Mouse (Mus musculus): ENCODE data around the gene A730049H05Rik. TPM values are rescaled to one million over a fixed set of nuclear protein-coding genes. Genes with fewer than 3 reads are reported as not detected.

A730049H05Rik gene
- polyA plus RNA-seq, 1 experiment from 2014 or later, result 1.1 TPM

- Histone ChIP-seq H3K27me3 (no peaks in the 10 kb centered on the region), H3K27ac (0 out of 2 replicates have a peak overlapping the region, but pooled peaks have one; percentile 9), H3K9me3 (no peaks in the 10 kb centered on the region), H3K4me1 (peaks cover 17% of the 10 kb centered on the region), H3K4me2 (no peak overlapping the region), H3K9ac (no peak overlapping the region), H3K4me3 (no peak overlapping the region), H3K36me3 (peaks cover 4% of the 10 kb centered on the region)
- ATAC-seq (ENCODE audit: insufficient number of reproducible peaks, insufficient read depth, low FRiP score, low TSS enrichment, low read depth), result no peak
- 68% methylated on average over 6 of the region's 6 CpGs for WGBS
These were observed 13.1 kb upstream of the A730049H05Rik start for GRCm38 (mm10) chr6:92803213-92803612.

DNA sequence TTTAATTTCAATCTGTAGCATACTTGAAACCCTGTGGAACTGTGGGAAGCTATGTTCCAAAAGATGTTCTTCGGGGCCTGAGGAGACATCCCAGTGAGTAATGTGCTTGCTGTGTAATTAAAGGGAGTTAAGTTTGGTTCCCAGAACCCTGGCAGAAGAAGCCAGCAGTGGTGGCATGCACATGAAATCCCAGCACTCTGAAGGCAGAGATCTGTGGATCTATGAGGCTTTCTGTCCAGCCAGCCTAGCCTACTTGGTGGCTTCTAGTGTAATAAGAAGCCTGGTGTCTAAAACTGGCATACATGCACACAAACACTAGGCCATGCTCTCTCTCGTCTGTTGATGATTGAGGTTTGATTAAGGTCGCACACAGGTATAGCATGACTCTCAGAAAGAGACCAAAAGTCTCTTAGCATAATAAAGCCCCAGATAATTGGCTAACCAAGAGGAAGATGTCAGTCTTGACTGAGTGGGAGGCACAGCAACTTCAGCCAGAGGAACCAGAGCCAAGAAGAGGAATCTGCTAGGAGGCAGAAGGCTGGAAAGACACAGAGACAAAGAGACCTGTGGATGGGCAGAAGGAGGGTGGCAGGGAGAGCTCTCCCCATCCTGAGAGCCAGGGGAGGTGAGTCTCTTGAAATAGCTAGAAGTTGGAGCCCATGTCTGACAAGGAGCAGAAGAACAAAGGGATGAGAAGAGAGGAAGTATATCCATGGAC lies 11.9 kb upstream of the A730049H05Rik start:
- whole genome bisulfite sequencing, result 70% methylated on average over 3 of the region's 3 CpGs
- no peak for ATAC-seq (ENCODE audit: insufficient number of reproducible peaks, insufficient read depth, low FRiP score, low TSS enrichment, low read depth)
- Histone ChIP-seq H3K36me3 (peaks cover 4% of the 10 kb centered on the region), H3K9ac (no peak overlapping the region), H3K4me2 (no peak overlapping the region), H3K27ac (peak overlapping the region; percentile 19), H3K27me3 (no peaks in the 10 kb centered on the region), H3K9me3 (no peaks in the 10 kb centered on the region), H3K4me3 (no peak overlapping the region), H3K4me1 (peaks cover 17% of the 10 kb centered on the region)

DNA sequence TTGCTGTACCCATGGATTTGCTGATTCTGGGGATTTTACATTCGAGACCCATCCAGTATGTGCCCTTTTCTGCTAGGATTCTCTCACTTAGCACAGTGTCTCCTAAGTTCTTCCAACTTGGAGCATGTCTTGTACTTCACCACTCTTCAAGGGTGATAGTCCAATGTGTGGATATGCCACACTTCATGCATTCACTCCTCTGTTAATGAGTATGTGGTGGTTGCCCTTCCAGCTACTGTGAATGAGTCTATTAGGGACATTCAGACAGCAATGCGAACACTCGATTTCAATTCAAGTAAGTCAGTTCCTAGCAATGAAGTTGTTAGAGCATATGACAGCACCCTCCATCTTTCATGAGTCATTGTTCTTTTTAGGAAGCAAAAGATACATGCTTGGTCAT lies 6.5 kb upstream of the A730049H05Rik start:
- ATAC-seq (ENCODE audit: insufficient number of reproducible peaks, insufficient read depth, low FRiP score, low TSS enrichment, low read depth), result no peak
- H3K4me2 ChIP-seq, result no peak overlapping the region
- H3K27me3 ChIP-seq, result no peaks in the 10 kb centered on the region
- no peak overlapping the region for H3K27ac ChIP-seq
- H3K36me3 ChIP-seq, result peaks cover 4% of the 10 kb centered on the region
- no peaks in the 10 kb centered on the region for H3K9me3 ChIP-seq
- no peaks in the 10 kb centered on the region for H3K4me1 ChIP-seq
- H3K4me3 ChIP-seq, result no peak overlapping the region
- no peak overlapping the region for H3K9ac ChIP-seq
- 91% methylated on average over 3 of the region's 3 CpGs for WGBS

DNA sequence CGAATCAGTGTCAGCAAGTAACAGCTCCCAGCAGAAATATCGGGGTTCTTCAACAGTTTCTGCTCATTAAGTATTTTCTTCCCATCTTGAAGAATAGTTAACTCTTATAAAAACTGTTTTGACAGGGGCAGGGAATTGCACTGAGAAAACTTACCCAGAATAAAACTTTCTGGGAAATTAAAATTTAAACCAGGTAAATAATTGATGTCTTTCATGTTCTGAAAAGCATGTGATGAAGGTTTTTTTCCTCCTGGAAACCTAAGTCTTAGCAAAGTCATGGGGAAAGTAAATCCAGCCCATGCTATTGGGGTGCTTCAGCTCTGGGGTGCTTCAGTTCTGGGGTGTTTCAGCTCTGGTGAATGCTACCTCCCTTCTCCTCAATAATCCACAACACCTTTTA lies 5.7 kb upstream of the A730049H05Rik start:
- no peaks in the 10 kb centered on the region for H3K9me3 ChIP-seq
- H3K27ac ChIP-seq, result no peak overlapping the region
- no peak for ATAC-seq (ENCODE audit: insufficient number of reproducible peaks, insufficient read depth, low FRiP score, low TSS enrichment, low read depth)
- 90% methylated on average over 2 of the region's 2 CpGs for WGBS
- no peaks in the 10 kb centered on the region for H3K4me1 ChIP-seq
- no peak overlapping the region for H3K9ac ChIP-seq
- peaks cover 4% of the 10 kb centered on the region for H3K36me3 ChIP-seq
- no peaks in the 10 kb centered on the region for H3K27me3 ChIP-seq
- no peak overlapping the region for H3K4me3 ChIP-seq
- no peak overlapping the region for H3K4me2 ChIP-seq

DNA sequence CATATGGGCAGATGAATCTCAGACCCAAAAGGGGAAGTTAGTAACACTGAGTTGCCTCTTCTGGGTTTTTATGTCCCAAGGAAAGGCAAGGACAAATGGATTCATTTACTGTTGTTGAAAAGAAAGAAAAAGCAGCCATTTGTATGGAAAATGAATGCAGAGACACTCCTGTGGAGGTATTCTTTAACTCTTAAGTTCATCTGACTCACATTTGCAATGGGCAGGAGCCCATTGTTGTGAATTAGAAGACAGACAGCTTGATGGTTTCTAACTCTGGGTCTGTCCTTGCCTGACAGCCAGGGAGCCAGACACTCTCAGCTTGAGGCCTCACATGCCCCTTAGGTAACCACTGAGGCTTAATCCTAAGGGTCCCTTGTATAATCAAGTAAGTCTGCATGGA lies 4.7 kb upstream of the A730049H05Rik start:
- ATAC-seq (ENCODE audit: insufficient number of reproducible peaks, insufficient read depth, low FRiP score, low TSS enrichment, low read depth), result no peak
- peaks cover 7% of the 10 kb centered on the region for H3K4me1 ChIP-seq
- H3K36me3 ChIP-seq, result peaks cover 4% of the 10 kb centered on the region
- no peak overlapping the region for H3K4me2 ChIP-seq
- H3K27me3 ChIP-seq, result no peaks in the 10 kb centered on the region
- no peak overlapping the region for H3K27ac ChIP-seq
- H3K9ac ChIP-seq, result no peak overlapping the region
- H3K9me3 ChIP-seq, result no peaks in the 10 kb centered on the region
- H3K4me3 ChIP-seq, result no peak overlapping the region

DNA sequence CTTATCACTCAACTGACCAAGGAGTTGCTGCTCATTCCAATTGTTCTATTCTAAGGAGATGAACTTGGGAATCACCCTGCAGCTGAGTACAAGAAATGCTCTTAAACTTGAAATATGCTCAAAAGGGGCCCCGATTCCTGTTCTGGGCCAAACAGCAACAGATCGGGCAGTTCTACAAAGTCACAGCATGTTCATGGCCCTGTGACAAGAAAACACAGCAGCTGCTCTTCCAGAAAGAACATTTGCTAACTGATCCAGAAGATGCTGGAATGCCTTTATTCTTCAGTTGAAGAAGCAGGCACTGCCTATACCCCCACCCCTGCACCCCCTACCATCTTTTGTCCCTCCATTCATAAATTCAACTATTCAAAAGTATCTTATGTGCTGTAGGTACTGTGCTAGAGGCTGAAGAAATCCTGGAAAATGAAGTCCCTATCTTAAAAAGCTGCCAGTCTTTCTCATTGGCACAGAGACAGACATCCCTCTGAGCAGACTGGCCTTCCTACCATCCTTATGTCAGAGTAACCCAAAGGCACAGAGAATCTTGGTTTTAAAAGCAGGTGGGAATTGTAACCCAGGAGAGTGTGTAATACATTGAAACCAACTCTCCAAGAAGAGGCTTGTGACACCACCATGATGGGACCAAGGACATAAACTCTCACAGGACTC lies 3.4 kb upstream of the A730049H05Rik start:
- 89% methylated on average over 2 of the region's 2 CpGs for WGBS
- no peak for ATAC-seq (ENCODE audit: insufficient number of reproducible peaks, insufficient read depth, low FRiP score, low TSS enrichment, low read depth)
- Histone ChIP-seq H3K4me2 (no peak overlapping the region), H3K9ac (no peak overlapping the region), H3K4me3 (no peak overlapping the region), H3K4me1 (peaks cover 10% of the 10 kb centered on the region), H3K27me3 (no peaks in the 10 kb centered on the region), H3K36me3 (no peaks in the 10 kb centered on the region), H3K9me3 (no peaks in the 10 kb centered on the region), H3K27ac (no peak overlapping the region)

DNA sequence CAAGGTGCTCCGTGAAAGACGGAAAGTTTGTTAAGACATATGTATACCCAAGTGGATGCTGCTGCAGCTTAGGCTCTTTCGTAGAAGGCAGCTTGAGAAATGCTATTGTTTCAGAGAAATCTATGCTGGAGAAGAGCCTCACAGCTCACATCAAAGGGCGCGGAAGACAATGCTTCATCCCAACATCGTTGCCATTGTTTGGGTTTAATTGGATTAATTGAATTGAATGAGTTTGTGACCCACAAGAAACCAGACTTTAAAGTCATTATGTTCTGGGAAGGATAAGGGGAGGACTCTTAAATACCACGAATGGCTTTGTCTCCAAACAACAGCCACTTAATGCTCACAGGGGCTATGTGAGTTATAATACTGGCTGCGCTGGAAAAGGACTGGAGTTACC lies 1.4 kb downstream of the A730049H05Rik start:
- Histone ChIP-seq H3K4me1 (peaks cover 10% of the 10 kb centered on the region), H3K36me3 (no peaks in the 10 kb centered on the region), H3K27ac (no peak overlapping the region), H3K27me3 (no peaks in the 10 kb centered on the region), H3K9me3 (no peaks in the 10 kb centered on the region), H3K9ac (no peak overlapping the region), H3K4me2 (no peak overlapping the region), H3K4me3 (no peak overlapping the region)
- no peak for ATAC-seq (ENCODE audit: insufficient number of reproducible peaks, insufficient read depth, low FRiP score, low TSS enrichment, low read depth)
- WGBS, result 56% methylated on average over 8 of the region's 8 CpGs

GRCm38 (mm10) chr6:92821606-92822005 lies 5.3 kb downstream of the A730049H05Rik start:
- no peak overlapping the region for H3K9ac ChIP-seq
- no peak for ATAC-seq (ENCODE audit: insufficient number of reproducible peaks, insufficient read depth, low FRiP score, low TSS enrichment, low read depth)
- H3K4me1 ChIP-seq, result peaks cover 2% of the 10 kb centered on the region; the same call in 1 of the 2 replicates
- 52% methylated on average over 5 of the region's 5 CpGs for WGBS
- H3K4me2 ChIP-seq, result no peak overlapping the region
- H3K27me3 ChIP-seq, result no peaks in the 10 kb centered on the region
- no peak overlapping the region for H3K27ac ChIP-seq
- H3K4me3 ChIP-seq, result no peak overlapping the region
- H3K9me3 ChIP-seq, result no peaks in the 10 kb centered on the region
- H3K36me3 ChIP-seq, result no peaks in the 10 kb centered on the region

DNA sequence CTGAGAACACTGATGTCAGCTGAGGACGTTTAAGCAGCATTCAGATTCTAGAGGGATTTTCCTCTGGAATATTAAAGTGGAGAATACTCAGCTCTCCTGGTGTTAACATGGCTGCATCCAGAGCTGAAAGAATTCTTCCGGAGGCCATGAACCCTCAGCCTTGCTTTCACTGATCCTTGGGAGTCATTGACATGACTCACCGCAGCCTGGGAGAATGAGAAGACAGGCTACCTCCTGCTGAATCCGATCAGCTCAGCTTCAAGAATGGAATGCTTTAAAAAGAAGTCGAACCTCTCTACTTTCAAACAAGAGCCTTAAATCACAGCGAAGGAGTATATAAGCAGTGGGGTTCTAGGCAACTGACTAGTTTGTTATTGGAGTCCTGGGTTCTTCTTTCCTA lies 5.7 kb downstream of the A730049H05Rik start:
- H3K27ac ChIP-seq, result no peak overlapping the region
- H3K36me3 ChIP-seq, result no peaks in the 10 kb centered on the region
- ATAC-seq (ENCODE audit: insufficient number of reproducible peaks, insufficient read depth, low FRiP score, low TSS enrichment, low read depth), result no peak
- H3K27me3 ChIP-seq, result no peaks in the 10 kb centered on the region
- H3K9ac ChIP-seq, result no peak overlapping the region
- no peak overlapping the region for H3K4me2 ChIP-seq
- 65% methylated on average over 6 of the region's 6 CpGs for WGBS
- H3K4me3 ChIP-seq, result no peak overlapping the region
- no peaks in the 10 kb centered on the region for H3K4me1 ChIP-seq
- no peaks in the 10 kb centered on the region for H3K9me3 ChIP-seq

- H3K4me3 ChIP-seq, result no peak overlapping the region
- no peaks in the 10 kb centered on the region for H3K36me3 ChIP-seq
- no peak overlapping the region for H3K27ac ChIP-seq
- H3K4me2 ChIP-seq, result no peak overlapping the region
- H3K9me3 ChIP-seq, result no peaks in the 10 kb centered on the region
- no peak for ATAC-seq (ENCODE audit: insufficient number of reproducible peaks, insufficient read depth, low FRiP score, low TSS enrichment, low read depth)
- H3K4me1 ChIP-seq, result peaks cover 4% of the 10 kb centered on the region; the same call in 1 of the 2 replicates
- H3K9ac ChIP-seq, result no peak overlapping the region
- H3K27me3 ChIP-seq, result no peaks in the 10 kb centered on the region
- 31% methylated on average over 7 of the region's 7 CpGs for WGBS
These were observed 7.7 kb downstream of the A730049H05Rik start for GRCm38 (mm10) chr6:92823991-92824390.

DNA sequence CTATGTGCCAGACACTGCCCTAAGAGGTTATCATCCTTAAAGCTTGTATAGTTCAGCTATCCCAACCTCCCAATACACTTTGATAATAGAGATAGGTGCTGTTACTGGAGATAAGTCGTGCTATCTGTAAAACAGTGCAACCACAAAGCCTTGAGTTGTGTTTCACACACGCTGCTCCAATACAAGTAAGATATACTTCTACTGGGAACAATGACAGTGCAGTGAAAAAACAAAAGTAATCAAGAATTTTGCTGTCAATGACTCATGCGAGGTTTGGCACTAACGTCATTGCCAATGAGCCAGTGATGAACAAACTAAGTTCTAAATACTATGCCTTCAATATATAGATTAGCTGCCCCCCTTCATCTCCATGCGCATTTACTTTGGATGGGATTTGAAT lies 10.3 kb downstream of the A730049H05Rik start:
- peaks cover 4% of the 10 kb centered on the region; the same call in 1 of the 2 replicates for H3K4me1 ChIP-seq
- H3K4me2 ChIP-seq, result no peak overlapping the region
- no peak overlapping the region for H3K9ac ChIP-seq
- WGBS, result 85% methylated on average over 5 of the region's 5 CpGs
- no peaks in the 10 kb centered on the region for H3K27me3 ChIP-seq
- ATAC-seq (ENCODE audit: insufficient number of reproducible peaks, insufficient read depth, low FRiP score, low TSS enrichment, low read depth), result no peak
- H3K27ac ChIP-seq, result no peak overlapping the region
- H3K4me3 ChIP-seq, result no peak overlapping the region
- no peaks in the 10 kb centered on the region for H3K36me3 ChIP-seq
- H3K9me3 ChIP-seq, result no peaks in the 10 kb centered on the region

- Histone ChIP-seq H3K9me3 (no peaks in the 10 kb centered on the region), H3K4me3 (no peak overlapping the region), H3K27me3 (no peaks in the 10 kb centered on the region), H3K4me1 (peaks cover 4% of the 10 kb centered on the region; the same call in 1 of the 2 replicates), H3K9ac (no peak overlapping the region), H3K4me2 (no peak overlapping the region), H3K27ac (no peak overlapping the region), H3K36me3 (no peaks in the 10 kb centered on the region)
- no peak for ATAC-seq (ENCODE audit: insufficient number of reproducible peaks, insufficient read depth, low FRiP score, low TSS enrichment, low read depth)
- WGBS, result 35% methylated on average over 5 of the region's 5 CpGs
These were observed 11.1 kb downstream of the A730049H05Rik start for GRCm38 (mm10) chr6:92827360-92827759.

All from embryonic facial prominence, embryonic 13.5 days (tissue).